Mouse (Mus musculus) kidney, adult 9 months (tissue): Measurements from ENCODE around the gene March10.

ENCODE experiments used
- DNase-seq: peaks from one replicate; pipeline ENCODE4 v3.0.0; 2022

The March10 gene

DNA sequence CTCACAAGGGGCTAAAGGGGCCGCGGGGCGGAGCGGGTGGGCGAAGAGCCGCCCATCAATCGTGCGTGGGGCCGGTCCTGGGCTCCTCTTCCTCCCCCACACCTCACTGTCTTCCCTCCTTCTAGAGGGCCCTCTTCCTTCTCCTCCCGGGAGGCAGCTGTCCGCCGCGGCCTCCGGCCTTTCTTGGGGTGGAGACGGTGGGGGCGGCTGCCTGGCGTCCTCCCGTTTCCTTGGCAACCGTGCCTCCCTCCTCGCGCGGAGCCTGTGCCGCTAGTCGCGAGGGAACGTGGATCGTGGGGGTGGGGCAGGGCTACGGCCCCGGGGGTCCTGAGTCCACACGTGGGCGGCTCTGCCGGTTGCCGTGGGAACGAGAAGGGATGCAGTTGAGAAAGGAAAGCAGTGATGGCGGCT lies at the start of gene March10:
Gene March10, minus strand, starts transcription at position 239 of the 411 bp plus-strand sequence.
- no peak for DNase-seq

DNA sequence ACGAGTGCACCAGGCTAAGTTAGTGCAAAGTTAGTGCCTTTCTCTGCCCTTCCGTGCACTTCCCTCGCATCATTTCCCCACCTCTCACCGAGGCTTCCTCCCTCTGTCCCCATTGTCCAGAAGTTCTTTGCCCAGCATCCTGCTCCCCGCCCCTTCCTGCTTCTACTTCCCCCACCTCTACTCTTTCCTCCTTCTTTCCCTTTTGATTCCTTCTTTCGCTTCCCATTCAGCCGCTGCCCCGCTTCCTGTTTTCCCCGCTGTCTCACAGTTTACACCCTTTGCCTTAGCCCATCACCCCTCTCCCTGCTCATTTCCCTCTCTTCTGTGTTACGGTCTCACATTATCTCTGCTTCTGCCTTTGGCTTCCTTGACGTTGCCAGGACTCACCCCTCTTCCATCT lies 49.8 kb upstream of the March10 start:
- DNase-seq: no peak

- no peak for DNase-seq
Measured at GRCm38 (mm10) chr11:105505038-105505437, 48.5 kb upstream of the March10 start.

GRCm38 (mm10) chr11:105502311-105502710 lies 45.8 kb upstream of the March10 start:
- no peak for DNase-seq

DNA sequence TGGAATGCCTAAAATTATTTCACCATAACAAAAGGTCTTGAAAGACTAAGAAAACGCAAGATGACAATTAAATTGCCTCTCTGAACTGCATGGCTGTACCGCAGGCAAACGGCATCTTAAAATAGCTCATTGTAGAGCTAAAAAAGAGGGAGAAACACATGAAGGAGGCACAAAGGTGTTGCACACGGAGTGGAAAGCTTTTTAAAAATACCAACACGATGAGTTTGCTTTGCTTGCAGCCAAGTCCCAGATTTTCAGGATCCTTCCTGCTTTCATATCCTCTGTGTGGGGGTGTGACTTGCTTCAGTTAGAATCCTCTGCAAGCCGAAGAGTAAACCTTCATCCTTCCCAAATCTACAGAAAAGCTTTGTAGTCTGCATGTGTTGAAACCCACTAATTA lies 41.0 kb upstream of the March10 start:
- DNase-seq: no peak

GRCm38 (mm10) chr11:105496665-105497064 lies 40.1 kb upstream of the March10 start:
- DNase-seq: no peak

DNA sequence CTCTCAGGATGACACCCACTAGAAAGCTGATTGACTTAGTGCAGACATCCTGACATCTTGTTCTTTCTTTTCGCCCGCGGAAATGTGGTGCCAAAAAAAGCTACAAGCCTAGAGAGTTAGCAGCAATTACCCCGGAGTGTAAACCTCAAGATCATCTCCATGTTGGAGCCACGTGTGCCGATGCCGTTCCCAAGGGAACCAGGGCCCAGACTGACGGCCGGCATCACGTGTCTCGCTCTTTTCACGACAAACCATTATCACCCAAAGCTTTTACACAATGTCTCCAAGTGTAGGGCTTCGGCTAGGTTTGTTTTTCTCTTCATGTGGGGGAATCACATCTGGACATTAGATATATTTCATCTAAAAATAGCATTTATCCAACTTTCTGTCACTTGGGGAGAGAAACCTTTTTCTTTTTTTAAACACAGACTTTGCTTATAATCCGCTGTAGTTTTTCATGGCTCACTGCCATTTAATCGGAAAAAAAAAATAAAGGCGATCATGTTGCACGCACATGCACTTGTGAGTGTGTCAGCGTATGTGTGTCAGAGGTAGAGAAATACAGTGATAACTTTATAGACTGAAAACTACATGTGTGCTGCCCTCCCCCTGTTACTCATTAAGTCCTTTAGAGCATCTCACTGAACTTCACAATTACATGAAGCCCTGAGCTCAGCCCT lies 39.2 kb upstream of the March10 start:
- no peak for DNase-seq

- no peak for DNase-seq
Measured at GRCm38 (mm10) chr11:105494786-105495369, 38.3 kb upstream of the March10 start.

DNA sequence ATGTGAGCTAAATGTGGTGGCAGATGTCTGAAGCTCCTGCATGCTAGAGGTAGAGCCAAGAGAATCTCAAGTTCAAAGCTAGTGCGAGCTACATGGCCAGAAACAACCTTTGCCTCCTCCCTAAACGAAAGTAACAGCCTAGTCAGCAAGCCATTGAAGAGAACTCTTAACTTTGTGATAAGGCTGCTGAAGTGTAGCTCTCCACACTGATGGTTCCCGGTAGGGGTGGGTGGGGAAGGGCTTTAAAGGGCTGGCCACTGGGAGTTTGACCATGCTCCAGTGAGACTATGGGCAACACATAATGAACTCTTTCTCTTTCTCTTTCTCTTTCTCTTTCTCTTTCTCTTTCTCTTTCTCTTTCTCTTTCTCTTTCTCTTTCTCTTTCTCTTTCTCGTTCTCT lies 35.9 kb upstream of the March10 start:
- DNase-seq: no peak

GRCm38 (mm10) chr11:105490971-105491370 lies 34.4 kb upstream of the March10 start:
- no peak for DNase-seq

DNA sequence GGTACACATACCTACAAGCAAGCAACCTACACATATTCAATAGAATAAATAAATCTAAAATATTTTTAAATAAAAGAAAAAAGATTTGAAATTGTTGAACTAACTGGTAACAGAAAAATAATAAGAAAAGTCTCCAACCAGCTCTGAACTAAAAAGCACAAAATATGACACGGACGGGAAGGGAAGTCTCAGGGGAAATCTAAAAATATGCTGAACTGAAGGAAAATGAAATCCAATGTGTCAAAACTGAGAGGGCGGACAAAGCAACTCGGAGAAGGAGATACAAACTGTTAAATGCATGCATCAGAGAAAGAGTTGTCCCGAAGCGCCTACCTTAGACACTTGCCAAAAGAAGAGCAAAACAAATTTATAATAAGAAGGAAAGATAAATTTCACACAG lies 28.9 kb upstream of the March10 start:
- DNase-seq: no peak

DNA sequence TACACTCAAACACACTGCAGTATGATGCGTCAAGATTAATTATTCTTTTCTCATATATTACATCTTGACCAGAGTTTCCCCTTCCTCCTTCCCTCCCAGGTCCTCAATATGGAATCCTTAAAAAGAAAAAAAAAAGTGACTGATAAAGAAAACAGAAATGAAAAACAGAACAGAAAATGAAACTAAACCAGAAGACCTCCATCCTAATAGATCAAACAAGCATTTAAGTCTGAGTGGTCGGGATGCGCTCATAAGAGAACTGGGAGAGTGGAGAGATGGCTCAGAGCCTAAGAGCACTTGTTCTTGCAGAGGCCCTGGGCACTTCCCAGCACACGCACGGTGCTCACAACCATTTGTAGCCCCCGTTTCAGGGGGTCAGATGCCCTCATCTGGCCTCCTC lies 28.5 kb upstream of the March10 start:
- DNase-seq: no peak

DNA sequence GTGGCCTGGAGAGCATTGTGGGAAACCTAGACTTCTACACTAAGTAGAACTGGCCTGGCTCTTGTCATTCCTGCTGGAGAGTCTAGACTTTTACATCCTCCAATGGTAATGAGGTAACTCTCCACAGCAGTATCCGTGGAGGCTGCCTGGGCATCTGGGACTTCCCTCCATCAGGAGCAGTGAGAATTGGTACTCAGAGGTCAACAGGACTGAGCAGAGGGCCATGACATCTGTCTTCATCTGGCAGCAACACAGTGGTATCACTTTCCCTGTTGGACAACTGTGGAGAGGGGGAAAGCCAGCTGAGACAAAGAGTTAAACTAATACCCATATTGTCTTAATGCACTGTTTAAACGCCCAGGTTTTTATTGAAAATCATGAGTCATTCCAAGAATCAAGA lies 26.2 kb upstream of the March10 start:
- no peak for DNase-seq

GRCm38 (mm10) chr11:105474746-105475145 lies 18.2 kb upstream of the March10 start:
- no peak for DNase-seq

DNA sequence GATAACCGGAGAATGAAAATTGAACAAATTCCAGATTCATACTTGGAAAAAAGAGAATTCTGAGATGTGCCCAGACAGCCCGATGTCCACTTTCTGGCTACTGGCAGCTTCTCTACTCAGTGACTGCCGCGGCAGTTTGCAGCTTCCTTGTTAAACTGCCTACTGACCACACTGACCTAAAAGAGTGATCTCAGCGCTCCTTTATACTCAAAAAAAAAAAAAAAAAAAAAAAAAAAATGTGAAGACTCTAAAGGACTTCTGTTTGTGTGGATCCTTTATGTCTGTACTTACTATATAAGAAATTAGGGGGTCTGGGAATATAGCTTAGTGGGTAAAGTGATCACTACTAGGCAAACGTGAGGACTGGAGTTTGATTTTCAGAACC lies 17.8 kb upstream of the March10 start:
- DNase-seq: no peak

DNA sequence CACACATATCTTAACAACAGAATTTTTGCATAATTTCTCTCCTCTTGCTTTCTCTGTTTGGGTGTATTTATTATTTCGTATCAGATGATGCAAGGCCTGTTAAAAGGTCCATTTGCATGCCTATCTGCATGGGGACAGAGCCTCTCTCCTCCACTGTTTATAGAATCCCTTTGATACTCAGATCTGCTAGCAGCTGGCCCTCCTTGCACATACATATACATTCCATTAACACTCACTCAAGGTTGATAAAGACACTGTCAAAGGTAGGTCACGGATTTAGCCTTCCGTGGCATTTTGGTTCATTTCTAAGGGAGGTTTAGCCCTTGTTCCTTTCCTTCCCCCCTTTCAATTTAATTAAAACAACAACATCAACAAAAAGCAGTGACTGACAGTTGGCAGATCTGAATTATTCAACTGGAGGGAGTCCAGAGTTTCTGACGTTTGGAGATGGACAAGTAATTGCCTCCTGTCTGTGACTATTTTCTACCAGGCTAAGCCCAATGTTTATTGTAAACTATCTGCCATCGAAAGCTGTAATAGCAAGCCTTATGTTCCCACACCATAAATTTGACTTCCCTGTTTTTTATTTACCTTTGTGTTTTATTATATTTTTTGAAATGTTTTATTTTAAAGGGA lies 17.3 kb upstream of the March10 start:
- DNase-seq: no peak

DNA sequence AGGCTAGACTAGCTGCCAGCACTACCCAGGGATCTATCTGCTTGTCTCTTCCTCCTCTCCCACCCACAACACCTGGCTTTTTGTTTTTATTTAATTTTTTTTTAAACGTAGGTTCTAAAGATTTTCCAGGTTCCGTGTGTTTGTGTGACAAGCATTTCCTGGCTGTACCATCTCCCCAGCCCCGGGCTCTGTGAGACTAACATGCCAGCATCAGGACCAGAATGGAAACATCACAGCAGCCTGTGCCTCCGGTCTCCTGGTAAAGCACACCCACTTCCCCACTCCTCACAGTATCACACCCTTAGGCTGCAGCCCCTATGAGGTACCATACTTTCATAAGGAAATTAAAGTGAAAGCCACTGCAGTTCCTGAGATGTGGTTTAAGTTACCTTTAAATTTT lies 16.1 kb upstream of the March10 start:
- DNase-seq: no peak

DNA sequence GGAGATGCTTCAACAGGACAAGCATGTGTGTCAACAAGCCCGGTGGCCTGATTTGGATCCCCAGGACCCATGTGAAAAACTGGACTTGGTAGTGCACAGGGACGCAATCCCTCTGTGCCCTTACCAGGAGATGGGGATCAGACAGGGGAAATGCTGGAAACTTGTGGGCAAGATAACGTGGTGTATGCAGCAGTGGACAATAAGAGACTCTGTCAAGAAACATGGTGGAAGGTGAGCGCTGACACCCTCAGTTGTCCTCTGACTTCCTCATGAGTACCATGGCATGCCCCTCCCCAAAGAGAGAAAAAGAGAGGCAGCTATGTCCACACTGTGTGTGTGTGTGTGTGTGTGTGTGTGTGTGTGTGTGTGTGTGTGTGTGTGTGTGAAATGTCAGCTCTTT lies 14.4 kb upstream of the March10 start:
- DNase-seq: no peak

DNA sequence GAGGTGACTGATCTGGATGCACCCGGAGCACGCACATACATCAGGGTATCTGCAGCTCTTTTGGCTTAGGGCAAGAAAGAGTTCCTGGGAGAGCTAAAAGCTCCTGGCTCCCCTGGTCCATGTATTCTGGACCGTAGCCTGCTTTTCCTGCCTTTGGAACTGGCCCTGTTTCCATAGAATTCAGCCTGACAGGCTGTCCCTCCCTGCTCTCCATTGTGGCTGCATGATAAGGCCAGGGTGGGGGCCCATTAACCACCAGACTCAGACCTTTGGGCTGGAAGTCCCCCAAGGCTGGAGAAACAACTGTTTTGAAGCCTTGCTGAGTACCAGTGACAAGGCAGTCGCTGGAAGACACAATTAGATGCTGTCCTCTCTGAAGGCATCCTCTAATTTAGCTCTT lies 13.0 kb upstream of the March10 start:
- no peak for DNase-seq

GRCm38 (mm10) chr11:105469091-105469507 lies 12.6 kb upstream of the March10 start:
- no peak for DNase-seq

GRCm38 (mm10) chr11:105468436-105468835 lies 11.9 kb upstream of the March10 start:
- DNase-seq: no peak

DNA sequence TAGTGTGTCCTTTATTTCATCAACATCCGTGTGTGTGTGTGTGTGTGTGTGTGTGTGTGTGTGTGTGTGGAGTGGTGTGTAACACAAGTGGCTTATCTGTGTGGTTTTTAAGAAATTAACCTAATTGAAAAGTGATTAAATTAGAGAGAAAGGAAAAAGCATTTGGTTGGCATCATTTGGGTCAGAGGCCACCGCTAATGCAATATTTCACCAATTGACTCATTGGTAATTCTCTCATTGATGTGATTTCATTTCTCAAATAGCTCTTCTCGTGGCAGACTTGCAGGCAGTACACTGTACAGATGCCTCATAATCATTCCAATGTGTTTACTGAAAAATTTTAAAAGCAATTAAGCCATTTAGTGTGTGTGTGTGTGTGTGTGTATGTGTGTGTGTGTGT lies 11.3 kb upstream of the March10 start:
- DNase-seq: no peak

DNA sequence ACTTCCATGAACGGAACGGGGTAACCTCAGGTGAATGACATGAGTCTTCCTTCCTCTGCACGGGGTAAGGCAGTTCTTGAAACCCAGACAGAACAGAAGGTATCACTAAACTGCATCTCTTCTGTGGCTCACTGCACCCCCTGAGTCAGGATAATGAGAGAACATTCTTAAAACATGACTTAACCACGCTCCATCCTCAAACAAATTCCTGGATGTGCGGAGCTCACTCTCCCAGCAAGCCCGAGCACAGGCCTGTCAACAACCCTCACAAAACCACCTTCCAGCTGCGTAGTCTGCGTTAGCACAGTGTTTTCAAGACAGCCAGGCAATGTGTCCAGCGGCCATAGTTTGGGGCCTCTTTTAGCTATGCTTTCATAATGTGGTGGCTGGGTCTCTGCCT lies 10.7 kb upstream of the March10 start:
- no peak for DNase-seq

DNA sequence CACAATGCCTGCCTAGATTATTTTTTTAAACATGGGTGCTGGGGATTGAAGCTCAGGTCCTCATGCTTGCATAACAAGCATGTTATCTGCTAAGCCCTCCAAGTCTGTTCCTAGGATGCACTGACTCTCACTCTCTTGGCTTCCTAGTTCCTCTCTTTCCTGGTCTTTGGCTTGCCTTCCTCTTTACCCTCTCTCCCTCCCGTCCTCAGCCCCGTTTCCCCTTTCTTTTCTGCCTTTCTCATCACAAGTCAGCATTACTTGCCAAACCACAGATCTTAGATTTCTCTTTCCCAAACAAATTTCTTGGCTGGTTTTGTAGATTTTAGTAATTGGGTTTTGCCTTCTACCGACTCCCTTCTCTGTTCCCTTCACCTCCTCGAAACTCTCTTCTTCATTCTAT lies 10.2 kb upstream of the March10 start:
- no peak for DNase-seq

DNA sequence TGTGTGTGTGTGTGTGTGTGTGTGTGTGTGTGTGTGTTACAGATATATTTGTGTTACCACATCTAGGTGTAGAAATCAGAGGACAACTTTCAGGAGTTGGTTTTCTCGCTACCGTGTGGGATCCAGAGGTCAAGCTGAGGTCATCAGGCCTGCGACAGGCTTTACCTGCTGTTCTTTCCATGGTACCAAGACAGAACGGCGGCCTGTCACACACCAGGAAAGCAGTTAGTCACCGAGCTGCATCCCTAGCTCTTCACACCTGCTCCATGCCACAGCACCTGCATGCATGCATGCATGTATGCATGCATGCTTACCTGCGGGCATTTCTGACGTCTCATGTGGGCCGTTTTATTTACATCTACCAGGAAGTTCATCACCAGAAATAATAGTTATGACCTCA lies 9.0 kb upstream of the March10 start:
- DNase-seq: no peak
